Mouse (Mus musculus): ENCODE measurements around the gene Gm9944. TPM values are rescaled to one million over a fixed set of nuclear protein-coding genes. Genes with fewer than 3 reads are reported as not detected.

Gm9944 gene
- total and polyA plus RNA-seq, 3 experiments: not detected

- Histone ChIP-seq H3K9me3 (replicated peaks; ENCODE audit: insufficient read depth, low read length) (no peaks in the 10 kb centered on the region), H3K4me1 (ENCODE audit: control insufficient read depth in 1 of 2, insufficient read depth in 2 of 2, low read length in 2 of 2) (no peaks in the 10 kb centered on the region), H3K27ac (ENCODE audit: control insufficient read depth, low read depth, low read length) (no peak overlapping the region), H3K79me2 (ENCODE audit: control insufficient read depth, insufficient read depth, low read length, poor library complexity) (no peaks in the 10 kb centered on the region), H3K27me3 (ENCODE audit: control insufficient read depth in 1 of 2, insufficient read depth in 2 of 2, low read length in 2 of 2) (no peaks in the 10 kb centered on the region), H3K4me3 (ENCODE audit: control insufficient read depth in 1 of 2, insufficient read depth in 1 of 2, low read depth in 2 of 2, low read length in 2 of 2) (no peak overlapping the region), H3K9ac (ENCODE audit: control insufficient read depth, low read depth, low read length, poor library complexity, severe bottlenecking) (no peak overlapping the region), H3K36me3 (ENCODE audit: control insufficient read depth in 1 of 2, insufficient read depth in 2 of 2, low read length in 2 of 2) (no peaks in the 10 kb centered on the region)
- DNase-seq (ENCODE audit: low read depth, low spot score): no peak
- TF ChIP-seq MYC (IDR thresholded peaks at IDR 0.05; ENCODE audit: low read depth, low read length) (no peak), TBP (IDR thresholded peaks at IDR 0.05; ENCODE audit: low read depth, low read length) (no peak), SMC3 (IDR thresholded peaks at IDR 0.05; ENCODE audit: low read depth, low read length) (no peak), MAFK (IDR thresholded peaks at IDR 0.05; ENCODE audit: borderline replicate concordance, low read depth, low read length) (no peak), CHD2 (IDR thresholded peaks at IDR 0.05; ENCODE audit: low read length) (no peak)
These were observed 4.6 kb downstream of the Gm9944 start for GRCm38 (mm10) chr4:144448546-144448945.

- H3K79me2 ChIP-seq (ENCODE audit: control insufficient read depth, insufficient read depth, low read length, poor library complexity): no peaks in the 10 kb centered on the region
- H3K4me1 ChIP-seq (ENCODE audit: control insufficient read depth in 1 of 2, insufficient read depth in 2 of 2, low read length in 2 of 2): no peaks in the 10 kb centered on the region
- no peak overlapping the region for H3K4me3 ChIP-seq (ENCODE audit: control insufficient read depth in 1 of 2, insufficient read depth in 1 of 2, low read depth in 2 of 2, low read length in 2 of 2)
- no peak for DNase-seq (ENCODE audit: low read depth, low spot score)
- TF ChIP-seq USF2 (IDR thresholded peaks at IDR 0.05; ENCODE audit: borderline replicate concordance in 1 of 2, insufficient read depth in 1 of 2, low read depth in 1 of 2, low read length in 2 of 2) (no peak), NRF1 (IDR thresholded peaks at IDR 0.05; ENCODE audit: insufficient read depth, low read depth, low read length, poor library complexity, severe bottlenecking) (no peak), JUND (IDR thresholded peaks at IDR 0.05; ENCODE audit: low read depth, low read length) (no peak), NELFE (IDR thresholded peaks at IDR 0.05; ENCODE audit: low read depth, low read length) (no peak), POLR2AphosphoS2 (IDR thresholded peaks at IDR 0.05; ENCODE audit: low read length) (no peak), SMC3 (IDR thresholded peaks at IDR 0.05; ENCODE audit: low read depth, low read length) (no peak), KAT2A (conservative IDR thresholded peaks at IDR 0.05; ENCODE audit: low read depth, low read length) (no peak), BHLHE40 (IDR thresholded peaks at IDR 0.05; ENCODE audit: borderline replicate concordance, low read depth, low read length) (no peak), CHD2 (IDR thresholded peaks at IDR 0.05; ENCODE audit: low read length) (no peak), TCF12 (IDR thresholded peaks at IDR 0.05; ENCODE audit: low read depth, low read length) (no peak), POLR2AphosphoS5 (IDR thresholded peaks at IDR 0.05; ENCODE audit: borderline replicate concordance, low read depth, low read length) (no peak), MYB (IDR thresholded peaks at IDR 0.05; ENCODE audit: low read depth, low read length) (no peak), SIN3A (IDR thresholded peaks at IDR 0.05; ENCODE audit: low read length) (no peak), HCFC1 (IDR thresholded peaks at IDR 0.05; ENCODE audit: low read depth, low read length) (no peak), MYC (IDR thresholded peaks at IDR 0.05; ENCODE audit: low read depth, low read length) (no peak), TAL1 (IDR thresholded peaks at IDR 0.05; ENCODE audit: low read length) (no peak), GATA1 (IDR thresholded peaks at IDR 0.05; ENCODE audit: low read depth, low read length) (no peak), ETS1 (IDR thresholded peaks at IDR 0.05; ENCODE audit: low read depth, low read length) (no peak), UBTF (IDR thresholded peaks at IDR 0.05; ENCODE audit: borderline replicate concordance, insufficient read depth, low read depth, low read length) (no peak), EP300 (IDR thresholded peaks at IDR 0.05; ENCODE audit: low read depth in 1 of 2, low read length in 2 of 2) (no peak)
- no peaks in the 10 kb centered on the region for H3K27me3 ChIP-seq (ENCODE audit: control insufficient read depth in 1 of 2, insufficient read depth in 2 of 2, low read length in 2 of 2)
- H3K36me3 ChIP-seq (ENCODE audit: control insufficient read depth in 1 of 2, insufficient read depth in 2 of 2, low read length in 2 of 2): no peaks in the 10 kb centered on the region
- no peak overlapping the region for H3K9ac ChIP-seq (ENCODE audit: control insufficient read depth, low read depth, low read length, poor library complexity, severe bottlenecking)
- H3K27ac ChIP-seq (ENCODE audit: control insufficient read depth, low read depth, low read length): no peak overlapping the region
- no peaks in the 10 kb centered on the region for H3K9me3 ChIP-seq (replicated peaks; ENCODE audit: insufficient read depth, low read length)
These were observed 11.5 kb downstream of the Gm9944 start for GRCm38 (mm10) chr4:144441582-144441981.

Data from MEL (cell line).